Mouse (Mus musculus): ENCODE data around the gene Gtf2f2. TPM values are rescaled to one million over a fixed set of nuclear protein-coding genes. Genes with fewer than 3 reads are reported as not detected.
"Not testable (repeated sequence)": the region's sequence is repeated elsewhere in the genome, so short reads cannot be mapped to it uniquely, and the experiment has no call there.

Gene Gtf2f2
- polyA plus RNA-seq, 1 experiment: not detected

DNA sequence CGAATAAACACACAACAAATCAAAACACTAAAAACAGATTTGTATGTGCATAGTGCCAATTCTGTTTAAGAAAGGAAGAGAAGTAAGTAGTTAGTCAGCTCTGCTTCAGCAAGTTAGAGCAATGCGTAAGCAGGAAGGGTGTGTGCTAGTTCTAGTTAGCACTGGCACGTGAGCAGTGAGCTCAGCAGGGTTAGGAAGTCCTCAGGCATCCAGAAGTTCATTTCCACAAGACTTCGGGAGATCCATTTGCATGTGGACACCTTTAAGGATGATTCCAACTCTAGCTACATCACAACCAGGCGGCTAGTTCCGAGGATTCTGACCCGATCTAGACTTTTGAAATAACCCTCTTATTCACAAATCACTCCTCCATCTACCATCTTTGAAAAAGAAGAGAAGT lies 55.9 kb downstream of the Gtf2f2 start, which contains the start of gene Kctd4:
Gene Kctd4 (plus strand): TSS at position 244 of the 400 bp plus-strand sequence.
- no peaks in the 10 kb centered on the region for H3K4me1 ChIP-seq (ENCODE audit: control insufficient read depth, insufficient read depth, low read length)
- TF ChIP-seq POLR2A (IDR thresholded peaks at IDR 0.05; ENCODE audit: insufficient read depth, low read depth, low read length) (no peak), CTCF (IDR thresholded peaks at IDR 0.05; ENCODE audit: insufficient read depth, low read depth, low read length) (no peak)
- H3K4me3 ChIP-seq (ENCODE audit: insufficient read depth, low read depth, low read length): no peak within 1 kb of the TSS
- WGBS: 94% methylated on average over 7 of the region's 7 CpGs
- no peak within 1 kb of the TSS for H3K27ac ChIP-seq (ENCODE audit: insufficient read depth, low read depth, low read length)

DNA sequence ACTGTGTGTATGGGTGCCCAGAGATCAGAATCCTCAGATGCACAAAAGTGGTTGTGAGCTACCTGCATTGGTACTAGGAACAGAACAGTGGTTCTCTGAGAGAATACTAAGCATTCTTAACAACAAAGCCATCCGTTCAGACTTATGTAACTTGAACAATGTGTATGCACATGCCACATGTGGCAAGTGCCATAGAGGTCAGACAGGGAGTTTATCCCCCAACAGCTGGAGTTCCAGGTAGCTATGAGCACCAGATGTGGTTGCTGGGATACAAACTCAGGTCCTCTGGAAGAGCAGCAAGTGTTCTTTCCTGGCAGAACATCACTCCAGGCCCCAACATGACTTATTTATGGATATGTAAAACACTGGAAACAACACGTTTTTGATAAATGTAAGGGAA lies 57.7 kb downstream of the Gtf2f2 start:
- no peak overlapping the region for H3K4me3 ChIP-seq (ENCODE audit: insufficient read depth, low read depth, low read length)
- no peak for TF ChIP-seq POLR2A (IDR thresholded peaks at IDR 0.05; ENCODE audit: insufficient read depth, low read depth, low read length)
- no peak for TF ChIP-seq CTCF (IDR thresholded peaks at IDR 0.05; ENCODE audit: insufficient read depth, low read depth, low read length)
- WGBS: 68% methylated on average over 2 of the region's 2 CpGs
- no peak overlapping the region for H3K27ac ChIP-seq (ENCODE audit: insufficient read depth, low read depth, low read length)
- no peaks in the 10 kb centered on the region for H3K4me1 ChIP-seq (ENCODE audit: control insufficient read depth, insufficient read depth, low read length)

DNA sequence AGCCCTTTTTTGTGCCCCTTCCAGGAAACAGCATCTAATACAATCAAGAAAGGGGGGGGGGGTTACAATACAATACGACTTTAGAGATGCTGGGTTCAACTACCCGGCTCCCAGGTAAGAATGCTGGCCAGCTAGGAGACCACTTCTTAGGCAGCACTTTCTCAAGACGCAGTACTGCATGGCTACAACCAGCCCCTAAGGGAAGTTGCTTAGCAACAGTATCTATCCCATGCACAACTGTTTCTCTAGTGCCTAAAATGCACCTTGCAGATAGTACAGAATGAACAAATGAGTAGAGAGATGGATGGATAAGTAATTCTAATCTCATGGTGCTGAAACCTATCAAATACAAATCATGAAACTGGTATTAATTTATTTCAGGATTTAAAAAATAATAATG lies 63.0 kb downstream of the Gtf2f2 start:
- Histone ChIP-seq H3K4me1 (ENCODE audit: control insufficient read depth, insufficient read depth, low read length) (no peaks in the 10 kb centered on the region), H3K27ac (ENCODE audit: insufficient read depth, low read depth, low read length) (no peak overlapping the region), H3K4me3 (ENCODE audit: insufficient read depth, low read depth, low read length) (no peak overlapping the region)
- no peak for TF ChIP-seq CTCF (IDR thresholded peaks at IDR 0.05; ENCODE audit: insufficient read depth, low read depth, low read length)
- TF ChIP-seq POLR2A (IDR thresholded peaks at IDR 0.05; ENCODE audit: insufficient read depth, low read depth, low read length): no peak
- WGBS: 42% methylated on average over 3 of the region's 3 CpGs

DNA sequence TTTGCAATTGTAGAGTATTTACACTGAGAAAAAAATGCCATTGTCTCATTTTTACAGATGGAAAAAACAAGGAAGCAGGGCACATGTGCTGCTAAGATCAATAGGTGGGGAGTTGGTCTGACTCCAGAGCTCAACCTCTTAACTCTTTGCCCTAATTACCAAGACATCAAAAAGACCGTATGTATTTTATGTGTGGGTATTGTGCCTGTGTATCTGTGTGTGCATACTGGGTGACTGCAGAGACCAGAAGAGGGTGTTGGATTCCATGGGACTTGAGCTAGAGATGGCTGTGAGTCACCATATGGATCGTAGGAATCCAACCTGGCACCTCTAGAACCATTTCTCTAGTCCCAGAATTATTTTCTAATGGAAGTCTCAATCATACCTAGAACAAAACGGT lies 68.3 kb downstream of the Gtf2f2 start:
- WGBS: 90% methylated on average over 3 of the region's 3 CpGs
- TF ChIP-seq CTCF (IDR thresholded peaks at IDR 0.05; ENCODE audit: insufficient read depth, low read depth, low read length) (no peak), POLR2A (IDR thresholded peaks at IDR 0.05; ENCODE audit: insufficient read depth, low read depth, low read length) (no peak)
- H3K4me1 ChIP-seq (ENCODE audit: control insufficient read depth, insufficient read depth, low read length): no peaks in the 10 kb centered on the region
- no peak overlapping the region for H3K27ac ChIP-seq (ENCODE audit: insufficient read depth, low read depth, low read length)
- no peak overlapping the region for H3K4me3 ChIP-seq (ENCODE audit: insufficient read depth, low read depth, low read length)

DNA sequence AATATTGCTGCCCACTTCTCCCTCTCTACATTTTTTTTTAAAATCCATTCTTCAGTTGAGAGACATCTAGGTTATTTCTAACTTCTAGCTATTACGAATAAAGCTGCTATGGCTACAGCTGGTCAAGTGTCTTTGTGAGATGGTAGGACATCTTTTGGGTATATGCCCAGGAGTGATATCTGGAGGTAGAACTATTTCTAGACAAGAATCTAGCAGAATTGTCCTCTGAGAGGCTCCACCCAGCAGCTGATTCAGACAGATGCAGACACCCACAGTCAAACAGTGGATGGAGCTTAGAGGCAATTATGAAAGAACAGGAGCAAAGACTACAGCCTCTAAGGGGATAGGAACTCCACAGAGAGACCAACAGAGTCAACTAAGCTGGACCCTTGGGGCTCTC lies 69.2 kb downstream of the Gtf2f2 start:
- Histone ChIP-seq H3K4me3 (ENCODE audit: insufficient read depth, low read depth, low read length) (no peak overlapping the region), H3K27ac (ENCODE audit: insufficient read depth, low read depth, low read length) (no peak overlapping the region), H3K4me1 (ENCODE audit: control insufficient read depth, insufficient read depth, low read length) (no peaks in the 10 kb centered on the region)
- TF ChIP-seq POLR2A (IDR thresholded peaks at IDR 0.05; ENCODE audit: insufficient read depth, low read depth, low read length) (no peak), CTCF (IDR thresholded peaks at IDR 0.05; ENCODE audit: insufficient read depth, low read depth, low read length) (no peak)
- 85% methylated on average over 1 of the region's 1 CpGs for WGBS

DNA sequence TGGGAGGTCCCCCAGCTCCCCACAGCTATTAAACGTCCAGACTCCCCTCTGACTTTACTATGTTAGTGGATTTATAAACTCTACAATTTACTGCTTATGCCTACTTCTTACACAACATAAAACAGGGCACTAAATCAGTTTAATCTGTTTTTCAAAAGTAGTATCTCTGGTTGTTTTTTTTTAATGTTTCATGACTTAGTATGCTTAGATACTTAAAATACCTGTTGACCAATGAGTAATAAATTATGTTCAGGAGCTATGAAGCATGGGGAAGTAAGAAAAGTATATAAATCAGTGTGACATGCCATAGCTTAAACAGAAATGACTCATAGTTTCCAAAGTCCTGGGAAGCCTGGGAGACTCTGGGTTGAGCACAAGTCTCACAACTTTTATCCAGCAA lies 73.0 kb downstream of the Gtf2f2 start:
- no peak for TF ChIP-seq CTCF (IDR thresholded peaks at IDR 0.05; ENCODE audit: insufficient read depth, low read depth, low read length)
- no peak for TF ChIP-seq POLR2A (IDR thresholded peaks at IDR 0.05; ENCODE audit: insufficient read depth, low read depth, low read length)
- WGBS: 82% methylated on average over 1 of the region's 1 CpGs
- Histone ChIP-seq H3K4me3 (ENCODE audit: insufficient read depth, low read depth, low read length) (no peak overlapping the region), H3K4me1 (ENCODE audit: control insufficient read depth, insufficient read depth, low read length) (no peaks in the 10 kb centered on the region), H3K27ac (ENCODE audit: insufficient read depth, low read depth, low read length) (no peak overlapping the region)

DNA sequence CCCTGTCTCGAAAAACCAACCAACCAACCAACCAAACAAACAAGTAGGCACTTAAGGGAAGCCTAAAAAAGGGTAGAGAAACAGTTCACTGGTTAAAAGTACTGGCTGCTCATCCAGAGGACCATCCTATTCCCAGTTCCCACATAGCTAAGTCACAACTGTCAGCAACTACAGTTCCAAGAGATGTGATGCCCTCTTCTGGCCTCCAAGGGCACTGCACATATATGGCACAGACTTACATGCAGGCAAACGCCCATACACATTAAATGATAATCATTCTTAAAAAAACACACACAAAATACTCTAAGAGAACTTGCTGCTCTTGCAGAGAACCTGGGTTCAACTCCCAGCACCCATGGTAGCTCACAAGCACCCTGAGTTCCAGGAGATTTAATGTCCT lies 76.3 kb downstream of the Gtf2f2 start:
- Histone ChIP-seq H3K27ac (ENCODE audit: insufficient read depth, low read depth, low read length) (no peak overlapping the region), H3K4me1 (ENCODE audit: control insufficient read depth, insufficient read depth, low read length) (no peaks in the 10 kb centered on the region), H3K4me3 (ENCODE audit: insufficient read depth, low read depth, low read length) (no peak overlapping the region)
- 92% methylated on average over 2 of the region's 2 CpGs for WGBS
- TF ChIP-seq POLR2A (IDR thresholded peaks at IDR 0.05; ENCODE audit: insufficient read depth, low read depth, low read length): no peak
- no peak for TF ChIP-seq CTCF (IDR thresholded peaks at IDR 0.05; ENCODE audit: insufficient read depth, low read depth, low read length)

DNA sequence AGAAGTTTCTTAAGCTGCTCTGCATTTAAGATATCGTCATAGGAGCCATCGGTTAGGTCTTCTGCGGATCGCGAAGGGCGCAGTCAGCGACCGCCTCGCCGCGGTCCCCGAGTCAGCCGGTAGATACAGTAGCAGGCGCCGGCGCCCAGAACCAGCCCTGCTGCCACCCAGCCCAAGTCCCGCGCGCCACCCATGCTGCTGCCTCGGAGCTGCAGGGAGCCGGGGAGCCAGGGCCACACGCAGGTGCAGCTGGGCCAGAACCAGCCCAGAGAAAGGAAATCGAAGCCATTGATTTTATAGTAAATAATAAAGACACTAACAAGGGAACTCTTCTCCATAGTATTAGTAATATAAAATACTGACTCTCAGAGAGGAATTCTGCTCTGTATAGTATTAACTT lies 79.4 kb downstream of the Gtf2f2 start:
- WGBS: 97% methylated on average over 23 of the region's 23 CpGs
- Histone ChIP-seq H3K4me1 (ENCODE audit: control insufficient read depth, insufficient read depth, low read length) (no peaks in the 10 kb centered on the region), H3K4me3 (ENCODE audit: insufficient read depth, low read depth, low read length) (no peak overlapping the region), H3K27ac (ENCODE audit: insufficient read depth, low read depth, low read length) (no peak overlapping the region)
- no peak for TF ChIP-seq CTCF (IDR thresholded peaks at IDR 0.05; ENCODE audit: insufficient read depth, low read depth, low read length)
- no peak for TF ChIP-seq POLR2A (IDR thresholded peaks at IDR 0.05; ENCODE audit: insufficient read depth, low read depth, low read length)

DNA sequence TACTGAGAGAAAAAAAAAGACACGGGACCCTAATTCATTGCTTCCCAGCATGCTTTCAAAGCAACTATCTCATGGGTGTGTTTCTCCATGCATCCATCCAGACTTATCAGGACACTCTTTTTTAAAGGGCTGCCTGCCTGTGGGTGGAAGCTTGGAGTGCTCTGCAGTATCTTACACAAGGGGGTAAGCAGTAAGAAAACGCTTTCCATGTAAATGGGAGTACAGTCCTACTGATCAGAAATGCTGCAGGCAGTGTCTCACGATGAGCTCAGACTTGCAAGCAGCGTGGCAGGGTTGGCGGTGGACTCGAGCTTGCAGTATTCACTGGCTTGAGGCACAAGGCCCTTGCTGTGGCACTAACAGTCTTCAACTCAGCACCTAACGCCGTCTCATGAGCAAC lies 81.0 kb downstream of the Gtf2f2 start:
- H3K4me3 ChIP-seq (ENCODE audit: insufficient read depth, low read depth, low read length); H3K4me1 ChIP-seq (ENCODE audit: control insufficient read depth, insufficient read depth, low read length); H3K27ac ChIP-seq (ENCODE audit: insufficient read depth, low read depth, low read length): not testable (repeated sequence)
- 69% methylated on average over 8 of the region's 8 CpGs for WGBS

DNA sequence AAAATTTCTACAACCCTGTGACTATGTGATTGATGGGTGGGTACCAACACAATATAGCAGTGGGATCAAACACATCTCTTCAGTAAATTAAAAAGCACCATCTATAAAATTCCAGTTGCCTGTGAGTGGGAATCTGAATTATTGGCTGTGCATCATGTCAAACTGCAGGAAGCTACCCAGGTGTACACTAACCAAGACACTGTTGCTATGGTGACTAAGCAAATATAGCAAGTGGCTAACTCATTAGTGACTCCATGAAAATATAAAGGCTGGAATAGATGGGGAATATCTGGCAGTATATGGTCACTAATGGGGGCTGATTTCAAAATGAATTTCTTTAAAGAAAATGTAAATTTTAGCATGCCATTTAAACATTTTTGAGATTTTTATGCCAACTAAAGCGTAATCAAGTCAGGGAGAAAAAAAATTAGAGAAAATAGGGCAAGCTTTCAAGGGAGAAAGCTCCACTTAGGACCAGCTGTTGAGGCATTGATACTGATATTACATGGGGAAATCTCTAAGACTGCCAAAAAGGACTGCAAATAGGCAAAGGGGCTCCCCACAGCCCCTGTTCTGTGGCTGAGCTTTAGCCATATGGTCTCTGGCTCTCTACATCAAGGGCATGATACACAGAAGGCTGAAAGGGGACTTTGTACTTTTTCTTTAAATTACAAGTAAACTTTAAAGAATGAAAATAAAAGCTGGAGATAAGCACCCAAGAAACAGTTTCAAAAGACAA lies 87.2 kb downstream of the Gtf2f2 start:
- H3K4me1 ChIP-seq (ENCODE audit: control insufficient read depth, insufficient read depth, low read length): no peaks in the 10 kb centered on the region
- no peak for TF ChIP-seq POLR2A (IDR thresholded peaks at IDR 0.05; ENCODE audit: insufficient read depth, low read depth, low read length)
- no peak for TF ChIP-seq CTCF (IDR thresholded peaks at IDR 0.05; ENCODE audit: insufficient read depth, low read depth, low read length)
- no peak overlapping the region for H3K4me3 ChIP-seq (ENCODE audit: insufficient read depth, low read depth, low read length)
- 76% methylated on average over 1 of the region's 1 CpGs for WGBS
- no peak overlapping the region for H3K27ac ChIP-seq (ENCODE audit: insufficient read depth, low read depth, low read length)

Measured in olfactory bulb, adult 2 months (tissue).